Mouse (Mus musculus): Measurements from ENCODE around the gene Shisa6. TPM values are rescaled to one million over a fixed set of nuclear protein-coding genes. Genes with fewer than 3 reads are reported as not detected.

The Shisa6 gene
- 0.15 and 0.34 TPM in 2 replicates for polyA plus RNA-seq (2012; rRNA removed)

DNA sequence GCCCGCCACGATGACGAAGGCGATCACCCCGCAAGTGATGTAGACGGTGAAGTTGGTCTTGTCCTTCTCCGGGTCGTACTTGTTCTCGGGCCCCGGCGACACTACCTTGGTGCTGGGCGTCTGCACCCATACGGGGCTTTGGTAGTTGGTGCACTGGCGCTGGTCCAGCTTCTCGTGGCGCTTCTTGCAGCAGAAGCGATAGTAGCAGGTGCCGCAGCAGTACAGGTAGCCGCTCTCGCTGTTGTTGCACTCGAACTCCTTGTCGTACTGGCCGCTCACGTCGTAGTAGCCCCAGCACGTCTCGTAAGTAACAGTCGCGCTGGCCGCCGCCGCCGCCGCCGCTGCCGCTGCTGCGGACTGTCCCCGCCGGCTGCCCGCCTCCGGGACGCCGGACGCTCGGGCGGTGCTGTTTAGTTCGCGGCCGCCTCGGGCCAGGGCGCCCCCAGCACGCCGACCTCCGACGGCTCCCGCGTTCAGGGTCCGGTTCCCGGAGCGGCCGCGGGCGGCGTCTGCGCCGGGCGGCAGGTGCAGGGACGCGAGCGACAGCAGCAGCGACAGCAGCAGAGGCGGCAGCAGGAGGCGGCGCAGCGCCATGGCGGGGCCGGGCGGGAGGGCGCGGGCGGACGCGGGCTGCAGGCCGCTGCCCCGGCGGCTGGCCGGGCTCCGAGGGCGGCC, at the start of gene Shisa6:
TSS of gene Shisa6 (minus strand) at position 594 of the 675 bp plus-strand sequence.
- no peak for DNase-seq (ENCODE audit: low read depth)

DNA sequence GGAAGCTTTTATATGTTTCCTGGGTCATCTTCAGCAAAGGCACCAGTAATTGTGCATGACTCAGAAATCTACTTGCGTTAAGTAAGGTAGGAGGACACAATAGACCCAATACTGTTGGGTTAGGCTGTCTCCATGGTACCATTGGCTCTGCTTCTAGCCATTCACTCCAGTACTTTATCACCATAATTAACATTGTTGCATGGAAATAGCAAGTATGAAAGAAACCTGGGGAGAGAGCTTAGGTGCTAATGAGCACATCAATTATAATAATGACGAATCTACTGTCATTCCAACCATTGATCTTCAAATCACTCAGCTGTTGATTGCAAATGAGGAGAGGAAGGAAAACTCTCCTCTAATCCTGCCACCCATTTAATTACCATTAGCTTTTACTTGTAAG, 48.1 kb upstream of the Shisa6 start:
- DNase-seq (ENCODE audit: low read depth), result no peak

DNA sequence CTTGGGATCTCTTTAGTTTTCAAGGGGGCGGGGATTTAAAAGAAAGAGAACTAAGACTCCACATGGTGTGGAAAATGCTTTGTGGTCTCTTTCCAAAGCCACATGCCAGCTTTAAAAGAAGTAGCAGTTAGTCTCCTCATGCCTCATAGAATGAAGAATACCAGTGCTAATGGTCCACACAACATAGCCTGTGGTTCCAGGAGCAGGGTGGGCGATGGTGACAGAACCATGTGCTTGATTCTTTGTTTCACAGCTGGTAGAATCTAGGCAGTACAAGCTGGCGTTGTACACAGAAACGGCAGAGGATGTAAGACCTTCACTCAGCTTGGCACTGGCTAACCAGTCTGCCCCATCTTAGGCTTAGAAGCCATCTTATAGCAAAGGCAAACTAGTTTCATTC, 43.3 kb upstream of the Shisa6 start:
- DNase-seq (ENCODE audit: low read depth), result no peak

DNA sequence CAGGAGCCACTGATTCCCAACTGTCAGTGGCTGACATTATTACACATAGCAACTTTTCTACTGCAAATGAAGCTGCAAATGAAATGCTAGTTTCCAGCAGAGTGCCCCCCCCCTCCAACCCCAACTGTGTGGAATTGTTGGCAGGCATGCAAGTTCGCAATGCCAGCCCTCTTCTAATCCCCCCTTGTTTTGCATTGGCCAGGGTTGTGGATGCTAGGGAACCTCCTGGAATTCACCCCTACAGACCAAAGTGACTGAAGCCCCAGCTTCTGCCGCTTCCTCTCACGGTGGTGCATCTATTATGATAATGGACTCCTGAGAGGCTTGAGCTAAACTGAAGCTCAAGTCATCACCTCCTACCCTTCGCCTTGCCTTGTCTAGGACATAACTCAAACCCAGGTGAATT, 42.6 kb upstream of the Shisa6 start:
- DNase-seq (ENCODE audit: low read depth), result no peak

DNA sequence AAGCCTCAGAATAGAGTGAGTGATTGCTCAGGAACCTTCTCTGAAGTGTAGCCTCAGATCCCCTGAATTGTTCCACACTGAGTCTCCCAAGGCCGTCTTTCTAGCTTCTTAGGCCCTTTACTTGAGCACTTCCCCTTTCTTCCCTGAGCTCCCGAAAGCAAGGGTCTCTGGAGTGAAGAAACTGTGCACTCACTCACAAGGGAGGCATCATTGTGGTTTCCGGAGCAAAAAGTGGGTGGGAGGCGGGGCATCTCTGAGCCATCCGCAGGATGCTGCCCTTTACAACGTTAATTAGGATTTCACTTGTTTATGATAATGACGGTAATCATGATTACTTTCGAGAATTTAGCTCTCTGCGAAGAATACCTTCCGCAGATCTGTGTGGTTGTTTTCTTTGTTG, 41.6 kb upstream of the Shisa6 start:
- DNase-seq (ENCODE audit: low read depth), result no peak

DNA sequence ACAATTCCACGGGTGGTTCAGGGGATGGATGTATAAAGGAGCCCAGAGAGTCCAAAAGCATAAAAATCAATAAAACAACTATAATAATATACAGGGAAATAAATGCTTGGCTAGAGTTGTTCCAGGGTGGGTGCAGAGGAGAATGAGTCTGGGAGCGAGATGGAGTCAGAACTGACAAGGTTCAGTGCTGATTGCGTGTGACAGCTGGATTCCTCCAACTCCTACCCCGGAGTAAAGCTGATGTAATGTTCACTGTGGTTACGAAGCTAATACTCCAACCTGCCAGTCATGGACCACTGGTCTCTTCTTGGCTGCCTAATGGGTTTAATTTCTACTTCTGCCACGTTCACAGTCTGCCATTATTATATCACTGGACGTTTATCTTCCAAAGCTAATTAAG, 36.5 kb upstream of the Shisa6 start:
- DNase-seq (ENCODE audit: low read depth), result no peak

DNA sequence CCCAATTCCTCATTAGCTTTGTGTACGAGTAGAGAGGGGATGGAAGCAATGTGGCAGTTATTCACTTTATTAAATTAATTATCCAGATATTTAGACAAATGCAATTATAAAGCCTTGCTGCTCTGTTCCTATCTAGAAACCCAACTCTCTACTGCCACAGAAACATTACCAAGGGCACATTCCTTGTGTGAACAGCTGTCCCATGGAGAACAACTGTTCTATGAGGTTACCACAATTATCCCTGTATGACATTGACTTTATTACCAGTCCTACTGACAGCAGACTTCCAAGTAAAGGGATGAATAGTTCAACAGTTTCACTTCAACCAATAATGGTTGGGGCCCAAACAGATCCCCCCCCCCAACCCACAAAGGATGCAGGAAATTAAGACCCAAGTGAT, 12.1 kb upstream of the Shisa6 start:
- DNase-seq (ENCODE audit: low read depth), result no peak

DNA sequence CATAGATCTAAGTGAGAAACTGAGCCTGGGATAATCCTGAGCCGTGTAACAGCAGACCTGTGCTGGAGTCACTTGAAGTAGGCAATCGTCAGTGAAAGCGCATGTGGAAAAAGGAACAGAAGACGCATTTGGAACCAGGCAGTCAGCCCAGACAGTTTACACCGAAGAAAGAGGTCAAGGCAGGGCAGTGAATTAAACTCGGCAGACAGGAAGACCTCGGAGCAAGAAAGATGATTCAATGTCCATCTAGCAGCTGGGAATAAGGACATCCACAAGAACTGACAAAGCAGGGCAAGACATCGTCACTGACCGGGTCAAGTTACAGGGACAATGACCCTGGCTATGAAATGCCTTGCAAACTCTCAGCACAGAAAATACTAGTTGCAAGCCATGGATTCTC, 10.1 kb upstream of the Shisa6 start:
- DNase-seq (ENCODE audit: low read depth), result no peak

DNA sequence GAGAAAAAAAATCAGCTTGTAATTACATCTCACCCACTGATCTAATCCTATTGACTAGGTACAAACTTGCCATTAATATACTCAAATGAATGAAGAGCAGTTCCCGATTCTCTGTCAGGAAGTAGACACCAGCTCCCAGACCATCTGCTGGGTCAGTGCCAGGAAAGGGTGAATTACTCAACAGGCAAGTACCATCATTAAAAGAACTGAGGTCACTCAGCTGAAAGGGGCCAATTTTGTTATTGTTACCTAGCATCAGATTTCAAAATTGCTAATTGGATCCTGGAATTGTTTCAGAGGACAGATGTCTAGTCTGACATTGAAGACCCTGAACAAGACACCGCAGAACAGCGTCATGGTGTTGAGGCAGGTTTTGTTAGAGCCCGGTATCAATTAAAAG, 9.4 kb upstream of the Shisa6 start:
- no peak for DNase-seq (ENCODE audit: low read depth)

DNA sequence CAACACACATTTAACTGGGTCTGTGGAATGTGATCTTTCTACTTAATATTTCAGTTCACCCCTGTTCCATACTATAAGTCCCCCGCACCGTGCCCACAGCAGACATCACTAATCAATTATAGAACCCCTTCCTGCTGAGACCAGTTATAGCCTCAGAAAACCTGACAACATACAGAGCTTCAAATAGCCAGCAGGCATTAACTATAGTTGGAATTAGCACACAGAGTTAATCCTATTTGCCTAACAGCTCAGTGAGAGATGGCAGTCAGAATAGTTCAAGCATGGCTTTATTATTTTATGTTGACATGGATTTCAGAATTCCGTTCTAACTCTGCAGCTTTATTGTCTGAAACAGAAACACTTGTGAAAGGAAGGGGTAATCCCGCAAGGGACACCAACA, 8.5 kb upstream of the Shisa6 start:
- no peak for DNase-seq (ENCODE audit: low read depth)

DNA sequence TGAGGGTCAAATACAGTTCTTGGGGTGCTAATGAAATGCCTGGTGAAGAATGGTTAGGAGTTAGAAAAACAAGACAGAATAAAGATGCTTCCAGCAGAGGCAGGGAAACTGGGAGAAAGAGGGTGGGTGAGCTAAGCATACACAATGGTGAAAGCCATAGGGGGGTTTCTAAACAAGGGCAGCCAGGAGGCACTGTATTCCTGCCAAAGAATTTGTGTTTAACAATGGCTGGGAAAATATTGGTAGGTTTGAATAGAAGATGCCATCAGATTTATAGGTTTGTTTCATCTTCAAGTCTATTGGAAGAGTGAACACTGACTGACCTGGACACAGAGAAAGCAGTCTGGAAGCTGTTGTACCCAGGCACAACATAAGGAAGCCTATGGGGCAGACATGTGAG, 2.4 kb upstream of the Shisa6 start:
- DNase-seq (ENCODE audit: low read depth), result no peak

DNA sequence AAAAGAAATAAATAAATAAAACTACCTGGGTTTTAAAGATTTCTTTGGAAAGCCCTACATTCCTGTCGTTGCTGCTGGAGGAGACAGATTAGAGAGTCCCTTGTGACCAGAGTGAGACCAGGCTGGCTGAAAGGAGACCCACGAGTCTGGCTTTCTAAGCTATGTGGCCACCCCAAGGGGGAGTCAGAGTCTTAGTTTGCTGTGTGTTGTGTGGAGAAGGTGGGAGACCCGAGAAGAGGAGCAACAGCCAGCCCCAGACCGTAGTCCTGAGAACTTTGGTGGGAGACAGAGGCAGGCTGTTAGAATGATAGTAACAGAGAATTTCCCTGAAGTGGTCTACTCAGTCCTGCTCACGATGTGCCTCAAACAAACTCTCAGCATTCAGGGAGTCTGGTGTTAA, 1.6 kb upstream of the Shisa6 start:
- DNase-seq (ENCODE audit: low read depth), result no peak

DNA sequence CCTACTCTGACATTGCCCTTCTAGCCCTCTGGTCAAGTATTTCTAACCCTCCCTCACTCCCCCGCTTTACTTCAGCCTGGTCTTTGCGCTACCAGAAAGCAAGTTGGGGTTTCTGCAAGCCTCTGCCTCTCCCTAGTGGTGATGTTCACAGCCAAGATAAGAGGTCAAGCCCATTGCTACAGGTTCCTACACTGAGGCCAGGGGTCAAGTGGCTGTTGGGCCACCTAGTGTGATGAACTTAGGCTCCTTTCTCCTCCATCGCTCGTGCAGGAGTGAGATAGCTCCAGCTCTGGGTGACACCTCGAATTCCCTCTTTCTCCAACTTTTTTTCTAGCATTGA, 1.2 kb upstream of the Shisa6 start:
- no peak for DNase-seq (ENCODE audit: low read depth)

DNA sequence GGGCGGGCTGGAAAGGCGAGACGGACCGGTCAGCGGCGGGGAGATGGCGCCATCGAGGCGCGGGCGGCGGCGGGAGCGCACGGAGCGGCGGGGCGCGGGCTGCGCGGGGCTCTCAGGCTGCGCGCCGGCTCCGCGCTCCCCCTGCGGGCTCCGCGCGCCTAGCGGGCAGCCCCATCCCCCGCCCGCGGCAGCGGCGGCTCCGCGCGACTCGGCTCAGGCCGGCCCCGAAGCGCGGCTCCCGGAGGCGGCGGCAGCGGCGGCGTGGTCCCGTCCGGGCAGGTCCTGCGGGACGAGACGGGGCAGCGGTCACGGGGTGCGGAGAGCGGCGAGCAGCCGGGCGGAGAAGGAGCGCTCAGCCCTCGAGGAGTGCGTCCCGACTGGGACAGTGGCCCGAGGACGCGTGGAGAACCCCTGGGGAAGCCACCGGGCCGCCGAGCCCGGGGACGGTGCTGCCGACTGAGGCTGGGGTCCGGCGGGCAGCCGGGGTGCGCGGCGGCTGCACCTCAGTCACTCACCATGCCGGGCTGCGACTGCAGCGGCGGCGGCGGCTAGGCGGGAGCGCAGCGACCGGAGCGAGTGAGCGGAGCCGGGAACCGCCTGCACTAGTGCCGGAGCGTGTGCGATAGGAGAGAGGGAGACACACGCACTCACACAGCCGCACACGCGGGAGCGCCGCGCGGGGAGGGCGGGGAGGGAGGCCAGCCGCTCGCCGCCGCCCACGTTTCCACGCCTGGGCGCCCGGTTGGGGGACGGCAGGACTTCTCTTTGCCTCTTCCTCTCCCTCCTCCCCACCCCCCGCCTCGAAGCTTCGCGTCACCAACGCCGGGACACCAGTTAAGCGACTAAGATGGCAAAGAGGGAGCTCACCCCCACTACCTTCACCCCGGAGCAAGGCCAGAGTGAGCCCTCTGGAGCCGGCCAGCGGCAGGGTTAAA, 549 bp upstream of the Shisa6 start:
- no peak for DNase-seq (ENCODE audit: low read depth)

DNA sequence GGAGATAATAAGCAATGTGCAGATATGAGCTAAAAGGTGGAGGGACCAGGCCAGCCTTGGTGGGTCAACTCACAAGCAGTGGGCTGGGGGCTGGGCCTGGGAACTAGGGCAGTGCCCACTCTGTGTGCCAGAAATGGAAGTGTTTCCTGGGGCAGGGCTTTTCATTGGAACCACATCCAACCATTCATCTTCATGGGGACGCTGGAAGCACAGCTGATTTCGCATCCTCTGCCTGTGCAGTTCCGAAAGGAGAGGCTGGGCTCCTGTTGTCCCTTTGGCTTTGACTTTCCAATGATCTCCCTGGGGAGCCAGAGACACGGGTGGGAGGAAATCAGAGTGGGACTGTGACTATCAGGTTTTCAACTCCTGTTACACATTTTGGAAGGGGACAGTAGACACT, 1.5 kb downstream of the Shisa6 start:
- DNase-seq (ENCODE audit: low read depth), result no peak

DNA sequence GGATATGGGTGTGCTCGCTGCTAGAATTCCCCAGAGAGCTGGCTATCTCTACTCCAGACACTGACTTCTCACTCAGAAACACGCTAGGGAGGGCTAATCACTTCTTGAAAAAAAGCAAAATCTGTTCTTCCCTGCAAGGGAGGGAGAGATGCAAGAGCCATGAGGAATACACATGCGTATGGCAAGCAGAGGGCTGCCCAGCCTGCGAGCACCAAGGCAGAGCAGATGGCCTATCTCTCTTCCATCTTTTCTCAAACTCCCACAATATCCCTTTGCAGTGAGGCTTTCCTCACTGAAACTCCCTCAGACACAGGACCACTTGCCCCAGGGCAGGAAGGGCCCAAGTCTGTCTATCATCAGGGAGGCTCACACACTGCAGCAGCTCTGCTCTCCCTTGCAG, 3.4 kb downstream of the Shisa6 start:
- no peak for DNase-seq (ENCODE audit: low read depth)

DNA sequence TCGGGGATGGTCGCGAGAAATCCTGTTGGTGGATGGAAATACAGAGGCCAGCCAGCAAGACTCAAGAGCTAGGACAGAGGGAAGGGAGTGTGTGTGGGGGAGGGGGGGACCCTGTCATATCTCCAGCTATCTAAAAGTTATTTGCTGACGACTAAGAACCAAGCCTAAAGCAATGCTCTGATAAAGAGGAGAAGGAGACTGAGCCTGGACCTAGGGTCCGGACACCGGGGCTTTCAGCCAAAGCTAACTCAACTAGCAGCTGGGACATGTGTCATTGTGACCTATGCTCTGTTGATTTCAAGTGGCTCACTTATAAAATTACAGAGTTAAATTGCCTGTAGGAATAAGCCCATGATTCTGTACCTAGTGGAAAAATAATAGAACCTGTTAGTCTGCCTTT, 6.4 kb downstream of the Shisa6 start:
- DNase-seq (ENCODE audit: low read depth), result no peak

DNA sequence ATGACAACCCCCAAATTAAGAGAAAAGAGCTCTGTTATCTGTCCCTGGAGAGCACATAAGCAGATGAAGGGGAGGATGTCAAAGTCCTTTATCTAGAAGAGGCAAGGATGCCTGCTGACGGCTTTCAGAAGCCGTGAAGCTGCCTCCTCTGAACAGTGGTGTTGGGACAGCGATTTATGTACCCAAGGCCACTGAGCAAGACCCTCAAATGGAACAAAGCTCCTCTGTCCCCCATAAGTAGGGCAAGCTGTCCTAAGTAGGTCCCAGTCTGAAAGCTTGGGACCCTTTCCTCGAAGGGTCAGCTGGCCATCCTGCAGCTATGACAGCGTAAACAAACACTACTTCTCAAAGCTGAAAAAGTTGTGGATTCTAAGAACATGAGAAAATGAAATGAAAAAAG, 11.4 kb downstream of the Shisa6 start:
- DNase-seq (ENCODE audit: low read depth), result no peak

DNA sequence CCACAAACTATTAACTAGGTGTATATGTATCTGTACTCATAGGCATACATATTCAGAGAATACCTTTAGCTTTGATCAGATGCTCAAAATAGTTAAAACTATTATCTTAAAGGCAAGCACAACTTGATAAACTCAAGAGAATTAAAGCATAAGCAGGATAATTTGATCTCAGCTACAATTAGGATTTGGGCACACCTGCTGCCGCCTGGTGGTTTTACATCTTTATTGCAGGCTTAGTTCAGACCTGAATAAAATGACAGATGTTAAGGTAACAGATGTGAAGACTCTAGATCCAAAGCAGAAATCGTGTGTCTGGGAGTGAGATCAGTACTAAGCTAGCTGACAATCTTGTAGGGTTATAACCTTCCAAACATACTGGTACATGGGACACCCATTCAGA, 24.8 kb downstream of the Shisa6 start:
- DNase-seq (ENCODE audit: low read depth), result no peak

DNA sequence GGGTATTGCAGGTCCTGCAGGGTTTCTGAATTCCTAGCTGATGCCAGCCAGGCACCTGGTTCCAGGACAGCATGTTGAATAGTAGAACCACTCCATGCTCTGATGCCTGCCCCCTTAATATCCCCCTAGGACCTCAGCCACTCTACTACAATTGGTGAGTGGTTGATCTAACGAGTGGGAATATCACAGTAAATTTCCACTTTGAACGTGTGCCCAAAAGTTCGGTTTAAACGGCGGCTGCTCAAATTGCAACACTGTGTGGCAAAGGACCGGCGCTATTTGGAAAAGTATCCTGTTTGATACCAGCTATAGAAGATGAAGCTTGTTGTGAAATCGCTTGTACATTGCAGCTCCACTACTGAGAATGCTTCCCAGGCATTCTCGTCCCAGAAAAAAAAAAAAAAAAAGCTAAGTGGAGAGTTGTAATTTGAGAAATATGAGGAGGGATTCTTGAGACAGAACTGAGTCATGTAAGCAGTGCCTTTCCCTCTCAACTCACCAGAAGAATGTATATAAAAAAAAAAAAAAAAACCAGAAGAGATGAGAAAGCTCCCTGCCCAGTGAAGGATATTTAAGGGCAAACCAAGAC, 26.8 kb downstream of the Shisa6 start:
- DNase-seq (ENCODE audit: low read depth), result no peak

DNA sequence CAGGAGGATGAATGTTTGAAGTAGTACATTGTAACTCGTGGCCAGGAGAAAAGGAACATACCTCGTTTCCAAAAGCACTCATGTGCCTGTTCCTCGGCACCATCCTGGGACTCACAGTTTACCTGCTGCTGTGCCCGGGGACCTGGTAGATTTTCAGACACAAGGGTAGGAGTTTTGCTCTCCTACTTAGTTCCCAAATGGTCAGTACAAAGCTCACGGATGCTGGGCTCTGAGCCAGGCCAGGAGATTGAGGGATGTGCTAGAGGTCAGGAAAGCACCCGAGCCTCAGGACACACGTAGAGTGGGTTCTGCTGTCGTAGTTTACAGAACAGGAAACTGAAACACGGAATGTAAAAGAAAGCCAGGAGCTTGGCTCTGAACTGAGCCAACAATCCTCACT, 29.5 kb downstream of the Shisa6 start:
- no peak for DNase-seq (ENCODE audit: low read depth)

DNA sequence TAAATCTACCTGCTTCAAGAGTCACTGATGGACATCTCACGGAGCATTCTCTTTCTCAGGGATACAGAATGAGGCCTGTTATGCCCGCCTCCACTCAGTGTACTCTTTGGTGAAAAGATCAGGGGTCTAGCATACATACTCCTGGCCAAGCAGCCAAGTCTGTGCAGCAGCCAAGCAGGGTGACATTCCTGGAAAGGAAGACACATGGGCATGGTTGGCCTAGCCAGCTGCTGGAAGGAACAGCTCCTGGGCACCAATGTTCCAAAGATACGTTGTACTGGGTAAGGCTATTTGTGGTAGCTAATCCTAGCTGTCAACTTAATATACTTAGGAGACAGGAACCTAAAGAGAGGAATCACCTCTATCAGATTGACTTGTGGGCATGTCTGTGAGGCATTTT, 31.4 kb downstream of the Shisa6 start:
- DNase-seq (ENCODE audit: low read depth), result no peak

DNA sequence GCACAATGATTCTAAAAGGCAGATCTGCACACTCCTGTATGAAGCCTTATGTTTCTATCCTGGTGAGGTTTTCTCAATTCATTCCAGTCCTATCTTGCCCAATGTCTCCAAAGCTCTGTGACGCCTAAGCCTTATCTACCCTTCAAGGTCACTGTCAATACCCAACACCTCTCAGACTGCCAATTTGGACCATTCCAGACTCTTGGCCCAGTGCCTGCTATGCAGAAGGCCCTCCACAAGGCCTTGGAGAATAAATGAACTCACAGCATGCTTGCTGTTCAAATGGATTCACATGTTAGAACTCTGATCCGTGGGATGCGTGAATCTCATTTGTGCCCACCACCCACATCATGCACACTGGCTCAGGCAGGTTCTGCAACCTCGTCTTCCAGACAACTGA, 38.0 kb downstream of the Shisa6 start:
- DNase-seq (ENCODE audit: low read depth), result no peak

Measured in gonadal fat pad, adult 2 months (tissue).